Mouse (Mus musculus) hindbrain, embryonic 14.5 days (tissue): ENCODE data around the gene Txndc12. TPM values are rescaled to one million over a fixed set of nuclear protein-coding genes. Genes with fewer than 3 reads are reported as not detected.

Source experiments
- ATAC-seq: fragments of 200-750 bp; cut with Nextera tagmentation; 2 replicates; pipeline ENCODE4 v1.8.0; 2017; ENCODE audit warnings: moderate number of reproducible peaks, mild to moderate bottlenecking, moderate TSS enrichment, moderate library complexity; ENCODE audit not compliant: low FRiP score
- DNase-seq: peaks from one replicate; pipeline ENCODE4 v3.0.0-alpha.2; 2015; ENCODE audit warnings: low spot score
- H3K27ac ChIP-seq: fragments of 300-500 bp; sonication (generic); 2 replicates; pipeline ENCODE4 v1.5.1; 2014; ENCODE audit warnings: mild to moderate bottlenecking, moderate library complexity
- H3K27me3 ChIP-seq: fragments of 300-500 bp; sonication (generic); 2 replicates; pipeline ENCODE4 v1.6.1; 2014; ENCODE audit warnings: mild to moderate bottlenecking, low read length, mixed read lengths; ENCODE audit not compliant: control insufficient read depth, insufficient read depth
- H3K36me3 ChIP-seq: fragments of 300-500 bp; sonication (generic); replicated peaks from 2 replicates; pipeline ENCODE4 v1.6.1; 2014; ENCODE audit not compliant: control insufficient read depth, insufficient read depth
- H3K4me1 ChIP-seq: fragments of 300-500 bp; sonication (generic); replicated peaks from 2 replicates; pipeline ENCODE4 v1.6.1; 2014; ENCODE audit warnings: antibody characterized with exemption, low read length, mixed read lengths; ENCODE audit not compliant: control insufficient read depth, insufficient read depth
- H3K4me2 ChIP-seq: fragments of 300-500 bp; sonication (generic); replicated peaks from 2 replicates; pipeline ENCODE4 v1.6.1; 2014; ENCODE audit warnings: mild to moderate bottlenecking, moderate library complexity
- H3K4me3 ChIP-seq: fragments of 300-500 bp; sonication (generic); replicated peaks from 2 replicates; pipeline ENCODE4 v1.5.1; 2014; ENCODE audit warnings: mild to moderate bottlenecking, low read length
- H3K9ac ChIP-seq: fragments of 300-500 bp; sonication (generic); 2 replicates; pipeline ENCODE4 v1.6.1; 2014
- H3K9me3 ChIP-seq: fragments of 300-500 bp; sonication (generic); 2 replicates; pipeline ENCODE4 v1.6.1; 2016; ENCODE audit warnings: low read length; ENCODE audit not compliant: control insufficient read depth
- WGBS: fragments of 180-500 bp; shearing (Covaris S2); extraction: QIAGEN DNeasy Blood & Tissue Kit; methylation state at CpG from one replicate; pipeline ENCODE4 v1.1.7; 2014; 5-methylcytosine and 5-hydroxymethylcytosine counted together
- polyA plus RNA-seq: library from polyadenylated mRNA; unstranded; fragments of >200 nt; fragmentation: Nextera tagmentation; extraction: Ambion mirVana; gene quantifications from 2 replicates; pipeline ENCODE4 v1.2.1, GENCODE M21; 2014

The Txndc12 gene
- polyA plus RNA-seq, 1 experiment from 2014 or later, result 77.4 TPM

DNA sequence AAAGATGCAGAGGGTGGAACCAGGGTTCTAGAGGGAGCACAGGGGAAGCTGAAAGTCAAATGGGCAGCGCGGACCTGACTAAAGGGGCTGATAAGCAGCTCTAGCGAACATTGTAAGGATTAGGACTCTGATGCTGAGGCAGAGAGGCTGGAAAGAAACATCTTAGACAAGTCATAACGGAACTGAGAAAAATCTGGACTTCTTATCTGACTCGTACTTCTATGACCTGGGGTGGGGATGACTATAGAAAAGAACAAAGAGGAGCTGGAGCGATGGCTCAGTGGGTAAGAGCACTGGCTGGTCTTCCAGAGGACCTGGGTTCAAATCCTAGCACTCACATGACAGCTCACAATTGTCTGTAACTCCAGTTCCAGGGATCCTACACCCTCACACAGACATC is 43.5 kb downstream of the Txndc12 start:
- no peaks in the 10 kb centered on the region for H3K36me3 ChIP-seq
- DNase-seq (no peak), ATAC-seq (no peak)
- H3K27ac ChIP-seq, result no peak overlapping the region
- no peaks in the 10 kb centered on the region for H3K27me3 ChIP-seq
- H3K9me3 ChIP-seq, result no peaks in the 10 kb centered on the region
- 85% methylated on average over 6 of the region's 6 CpGs for WGBS
- no peaks in the 10 kb centered on the region for H3K4me1 ChIP-seq
- H3K4me2 ChIP-seq, result no peak overlapping the region
- H3K9ac ChIP-seq, result no peak overlapping the region
- H3K4me3 ChIP-seq, result no peak overlapping the region

DNA sequence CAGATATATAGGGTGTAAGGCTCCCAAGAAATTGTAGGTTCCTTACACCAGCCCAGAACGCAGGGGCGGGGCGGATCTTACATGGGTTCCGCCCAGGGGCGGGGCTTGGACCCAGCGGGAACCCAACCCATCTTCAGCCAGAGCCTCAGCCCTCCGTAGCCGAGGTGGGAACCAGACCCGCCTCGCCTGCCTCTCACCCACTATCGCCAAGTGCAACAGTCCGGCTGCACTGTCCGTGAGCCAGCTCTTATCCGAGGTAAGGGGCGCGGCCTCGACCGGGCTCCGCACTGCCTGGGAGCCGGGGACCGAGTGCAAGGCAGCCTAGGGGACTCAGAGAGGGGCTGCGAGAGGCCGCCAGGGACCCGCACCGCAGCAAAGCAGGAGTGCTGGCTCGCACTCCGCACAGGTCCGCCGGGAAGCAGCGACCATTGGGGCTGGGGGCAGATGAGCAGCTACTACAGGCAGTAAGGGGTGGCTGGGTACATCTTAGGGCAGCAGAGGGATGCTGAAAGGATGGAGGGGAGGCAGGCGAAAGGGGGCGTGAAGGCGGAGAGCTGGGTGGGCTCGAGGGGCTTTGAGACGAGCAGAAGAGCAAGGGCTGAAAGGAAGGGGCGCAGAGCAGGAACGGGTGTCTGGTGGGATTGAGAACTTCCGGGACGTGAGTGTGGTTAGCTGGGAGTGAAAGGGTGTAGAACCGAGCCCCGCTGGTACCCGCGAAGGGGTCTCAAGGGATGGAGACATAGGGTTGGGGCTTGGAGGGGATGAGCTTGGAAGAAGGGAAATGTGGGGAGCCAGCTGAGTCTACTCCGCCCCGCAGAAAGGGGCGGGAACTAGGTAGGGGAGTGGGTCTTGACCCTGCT is 44.8 kb downstream of the Txndc12 start, which contains the start of gene Rab3b:
Rab3b (plus strand) TSS at position 101 of the 860 bp plus-strand sequence.
- peak within 1 kb of the TSS; percentile 70 for H3K27ac ChIP-seq
- peak within 1 kb of the TSS; percentile 91 for H3K4me2 ChIP-seq
- H3K27me3 ChIP-seq, result no peaks in the 10 kb centered on the region
- under 1% methylated on average over 46 of the region's 46 CpGs for WGBS
- ATAC-seq (peak; percentile 93), DNase-seq (peak; percentile 78)
- H3K9me3 ChIP-seq, result no peaks in the 10 kb centered on the region
- no peaks in the 10 kb centered on the region for H3K4me1 ChIP-seq
- peak within 1 kb of the TSS; percentile 74 for H3K4me3 ChIP-seq
- H3K36me3 ChIP-seq, result no peaks in the 10 kb centered on the region
- H3K9ac ChIP-seq, result peak within 1 kb of the TSS; percentile 81

DNA sequence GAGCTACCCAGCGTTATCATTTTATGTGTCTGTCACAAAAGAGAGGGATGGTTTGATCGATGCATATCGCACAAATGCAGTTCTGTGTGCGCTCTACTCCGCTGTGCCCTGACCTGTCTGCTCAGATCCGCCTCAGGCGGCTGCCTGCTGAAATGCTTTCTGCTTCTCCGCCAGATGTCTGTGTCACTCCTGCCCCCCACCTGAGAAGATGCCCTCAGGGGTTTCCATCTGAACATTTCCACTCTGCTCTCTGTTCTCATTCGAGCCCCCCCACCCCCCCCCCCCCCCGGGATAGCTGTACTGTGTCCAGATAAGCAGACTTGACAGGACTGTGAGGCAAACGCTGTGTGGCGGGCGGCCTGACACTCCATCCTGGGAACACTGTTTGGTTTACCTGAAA is 49.4 kb downstream of the Txndc12 start:
- DNase-seq, result no peak

DNA sequence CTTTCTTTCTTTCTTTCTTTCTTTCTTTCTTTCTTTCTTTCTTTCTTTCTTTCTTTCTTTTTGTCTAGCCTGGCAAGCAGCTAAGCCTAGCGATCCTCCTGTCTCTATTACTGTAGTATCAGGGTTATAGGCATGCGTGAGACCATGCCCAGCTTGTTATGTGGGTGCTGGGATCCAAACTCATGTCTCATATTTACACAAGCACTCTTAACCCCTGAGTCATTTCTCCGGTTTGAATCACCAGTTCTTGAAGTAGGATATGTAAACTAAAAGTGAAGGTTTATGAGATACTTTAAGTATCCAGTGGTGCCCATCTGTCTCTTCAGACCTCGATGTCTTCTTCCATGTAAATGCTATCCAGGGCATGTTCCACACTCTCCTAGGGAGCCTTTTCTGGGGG is 53.1 kb downstream of the Txndc12 start:
- Histone ChIP-seq H3K4me1 (no peaks in the 10 kb centered on the region), H3K9ac (no peak overlapping the region), H3K36me3 (0 out of 2 replicates have a peak, but pooled peaks cover 3% of the 10 kb centered on the region), H3K4me3 (no peak overlapping the region), H3K27ac (no peak overlapping the region), H3K4me2 (no peak overlapping the region), H3K27me3 (no peaks in the 10 kb centered on the region), H3K9me3 (no peaks in the 10 kb centered on the region)
- WGBS, result 91% methylated on average over 4 of the region's 4 CpGs
- ATAC-seq (no peak), DNase-seq (no peak)

More for the DNA sequence above, 49.4 kb downstream of the Txndc12 start:
- Histone ChIP-seq H3K27me3 (no peaks in the 10 kb centered on the region), H3K4me2 (no peak overlapping the region), H3K36me3 (0 out of 2 replicates have a peak, but pooled peaks cover 3% of the 10 kb centered on the region), H3K9me3 (no peaks in the 10 kb centered on the region), H3K27ac (0 out of 2 replicates have a peak overlapping the region, but pooled peaks have one; percentile 21), H3K4me3 (no peak overlapping the region), H3K4me1 (no peaks in the 10 kb centered on the region), H3K9ac (no peak overlapping the region)
- ATAC-seq, result no peak
- 50% methylated on average over 12 of the region's 13 CpGs for WGBS

DNA sequence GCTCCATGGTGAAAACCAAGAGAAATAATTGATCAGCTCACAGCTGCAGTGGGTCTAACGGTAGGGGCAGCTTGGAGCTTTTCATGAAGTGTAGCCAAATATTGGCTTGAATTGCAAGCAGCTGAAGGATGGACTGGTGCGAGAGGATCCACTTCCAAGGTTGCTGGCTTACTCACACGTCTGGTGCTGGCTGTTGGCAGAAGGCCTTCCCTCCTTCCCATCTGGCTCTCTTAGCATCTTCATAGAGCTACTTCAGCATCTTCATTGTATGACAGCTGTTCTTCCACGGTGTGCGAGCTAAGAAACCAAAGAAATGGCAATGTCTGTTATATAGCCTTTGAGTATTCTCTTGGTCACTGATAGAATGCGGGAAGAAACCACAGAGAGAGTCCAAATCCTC is 56.5 kb downstream of the Txndc12 start:
- DNase-seq (no peak), ATAC-seq (no peak)
- Histone ChIP-seq H3K4me3 (no peak overlapping the region), H3K36me3 (0 out of 2 replicates have a peak, but pooled peaks cover 3% of the 10 kb centered on the region), H3K9me3 (no peaks in the 10 kb centered on the region), H3K27ac (no peak overlapping the region), H3K4me1 (no peaks in the 10 kb centered on the region), H3K9ac (no peak overlapping the region), H3K27me3 (no peaks in the 10 kb centered on the region), H3K4me2 (no peak overlapping the region)
- 92% methylated on average over 6 of the region's 6 CpGs for WGBS

GRCm38 (mm10) chr4:108900421-108900820 is 66.0 kb downstream of the Txndc12 start:
- Histone ChIP-seq H3K36me3 (no peaks in the 10 kb centered on the region), H3K27ac (no peak overlapping the region), H3K4me1 (0 out of 2 replicates have a peak, but pooled peaks cover 6% of the 10 kb centered on the region), H3K4me2 (no peak overlapping the region), H3K27me3 (no peaks in the 10 kb centered on the region), H3K9me3 (no peaks in the 10 kb centered on the region), H3K4me3 (no peak overlapping the region), H3K9ac (no peak overlapping the region)
- 59% methylated on average over 7 of the region's 7 CpGs for WGBS
- DNase-seq (no peak), ATAC-seq (no peak)

DNA sequence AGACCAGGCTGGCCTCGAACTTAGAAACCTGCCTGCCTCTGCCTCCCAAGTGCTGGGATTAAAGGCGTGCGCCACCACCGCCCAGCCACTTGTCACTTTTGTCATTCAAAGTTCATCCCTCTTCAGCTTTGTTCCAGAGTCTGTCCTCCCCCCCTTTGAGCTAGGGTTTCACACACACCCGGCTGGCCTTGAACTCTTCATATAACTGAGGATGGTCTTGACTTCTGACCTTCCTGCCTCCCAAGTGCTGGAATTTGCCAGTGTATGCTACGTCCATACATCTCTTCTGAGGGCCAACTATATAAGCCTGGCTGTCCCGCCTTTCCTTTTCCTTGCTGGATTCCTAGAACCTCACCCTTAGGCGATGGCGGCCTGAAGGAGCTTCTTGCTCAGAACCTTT is 68.5 kb downstream of the Txndc12 start:
- Histone ChIP-seq H3K27me3 (no peaks in the 10 kb centered on the region), H3K9ac (no peak overlapping the region), H3K9me3 (no peaks in the 10 kb centered on the region), H3K4me2 (no peak overlapping the region), H3K4me1 (0 out of 2 replicates have a peak, but pooled peaks cover 6% of the 10 kb centered on the region), H3K36me3 (no peaks in the 10 kb centered on the region), H3K27ac (no peak overlapping the region), H3K4me3 (no peak overlapping the region)
- WGBS, result 97% methylated on average over 9 of the region's 9 CpGs
- ATAC-seq (no peak), DNase-seq (no peak)

GRCm38 (mm10) chr4:108903346-108903745 is 68.9 kb downstream of the Txndc12 start:
- 0 out of 2 replicates have a peak, but pooled peaks cover 6% of the 10 kb centered on the region for H3K4me1 ChIP-seq
- no peaks in the 10 kb centered on the region for H3K36me3 ChIP-seq
- no peak overlapping the region for H3K4me2 ChIP-seq
- no peak overlapping the region for H3K4me3 ChIP-seq
- no peak for ATAC-seq
- DNase-seq, result no peak
- no peak overlapping the region for H3K27ac ChIP-seq
- H3K9me3 ChIP-seq, result no peaks in the 10 kb centered on the region
- H3K9ac ChIP-seq, result no peak overlapping the region
- WGBS, result 93% methylated on average over 9 of the region's 9 CpGs
- H3K27me3 ChIP-seq, result no peaks in the 10 kb centered on the region

DNA sequence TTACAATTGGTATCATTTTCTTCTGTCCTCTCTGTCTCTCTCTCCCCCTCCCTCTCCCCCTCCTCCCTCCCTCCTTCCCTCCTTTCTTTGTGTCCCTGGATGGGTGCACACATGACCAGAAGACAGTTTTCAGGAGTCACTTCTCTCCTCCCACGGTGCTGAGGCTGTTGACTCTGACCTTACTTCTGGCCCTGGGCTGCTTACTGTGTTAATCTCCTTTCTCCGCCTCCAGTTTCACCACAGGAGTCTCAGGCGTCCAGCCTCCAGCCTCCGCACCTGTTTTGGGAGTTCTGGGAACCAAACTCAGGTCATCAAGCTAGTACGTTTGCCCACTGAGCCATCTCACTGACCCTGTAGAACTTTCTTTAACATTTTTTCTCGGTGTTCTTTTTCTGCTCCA is 69.7 kb downstream of the Txndc12 start:
- no peaks in the 10 kb centered on the region for H3K27me3 ChIP-seq
- WGBS, result 45% methylated on average over 6 of the region's 6 CpGs
- H3K4me1 ChIP-seq, result 0 out of 2 replicates have a peak, but pooled peaks cover 5% of the 10 kb centered on the region
- ATAC-seq (no peak), DNase-seq (no peak)
- H3K4me3 ChIP-seq, result no peak overlapping the region
- H3K4me2 ChIP-seq, result no peak overlapping the region
- no peak overlapping the region for H3K9ac ChIP-seq
- H3K9me3 ChIP-seq, result no peaks in the 10 kb centered on the region
- no peaks in the 10 kb centered on the region for H3K36me3 ChIP-seq
- H3K27ac ChIP-seq, result no peak overlapping the region
